In genomic region chr10:4111095-4111794, GRCm38 (mm10) we compare ENCODE assay signal across 9 mouse cellular contexts.
DNase-seq lines count a peak whose midpoint lies in the region; ATAC-seq and TF ChIP-seq lines count a peak whose summit lies in the region.
"Had no signal": no experiment of that assay in that cellular context is flagged by ENCODE, and none has a peak within 500 bp of the region (broad histone marks: within the 10 kb centered on the region; RNA-seq: fewer than 3 reads in every experiment).

No protein-coding gene starts in this region.

- TF ChIP-seq CTCF in E14TG2a.4 (conservative IDR thresholded peaks at IDR 0.05; ENCODE audit: low read length): no peak
- no peak for TF ChIP-seq CTCF in heart, postnatal 0 days (IDR thresholded peaks at IDR 0.05; ENCODE audit: low read depth)

- no peak for TF ChIP-seq EP300 in heart, postnatal 0 days (IDR thresholded peaks at IDR 0.05; ENCODE audit: low read depth)

- peaks cover 42% of the 10 kb centered on the region for H3K36me3 ChIP-seq in E14TG2a.4 (ENCODE audit: insufficient read depth, low read length)
- H3K36me3 ChIP-seq in heart, postnatal 0 days (replicated peaks; ENCODE audit: control insufficient read depth, insufficient read depth, low read length): no peaks in the 10 kb centered on the region
- peaks cover 5% of the 10 kb centered on the region; the same call in 1 of the 2 replicates for H3K36me3 ChIP-seq in liver, embryonic 16.5 days (ENCODE audit: control insufficient read depth, insufficient read depth)

- no peaks in the 10 kb centered on the region for H3K9me3 ChIP-seq in E14TG2a.4 (ENCODE audit: low read length)
- no peaks in the 10 kb centered on the region for H3K9me3 ChIP-seq in heart, postnatal 0 days (replicated peaks; ENCODE audit: control insufficient read depth, low read length)
- no peaks in the 10 kb centered on the region for H3K9me3 ChIP-seq in liver, embryonic 16.5 days (replicated peaks; ENCODE audit: control insufficient read depth, low read length)

- H3K27me3 ChIP-seq in E14TG2a.4 (ENCODE audit: insufficient read depth, low read length): no peaks in the 10 kb centered on the region
- H3K27me3 ChIP-seq in heart, postnatal 0 days (ENCODE audit: control insufficient read depth, insufficient read depth, low read length): no peaks in the 10 kb centered on the region
- H3K27me3 ChIP-seq in liver, embryonic 16.5 days (ENCODE audit: control insufficient read depth, insufficient read depth, low read depth, low read length): no peaks in the 10 kb centered on the region

- WGBS in heart, postnatal 0 days: 57% methylated on average over 19 of the region's 19 CpGs
- WGBS in liver, embryonic 16.5 days (ENCODE audit: insufficient replicate concordance): 73% methylated on average over 19 of the region's 19 CpGs

- H3K4me1 ChIP-seq in E14TG2a.4 (replicated peaks; ENCODE audit: low read depth, low read length): peaks cover 80% of the 10 kb centered on the region
- peaks cover 21% of the 10 kb centered on the region for H3K4me1 ChIP-seq in heart, postnatal 0 days (ENCODE audit: control insufficient read depth, insufficient read depth)
- H3K4me1 ChIP-seq in liver, embryonic 16.5 days (ENCODE audit: control insufficient read depth, low read depth, low read length): peaks cover 2% of the 10 kb centered on the region

- peak overlapping the region; percentile 46 for H3K27ac ChIP-seq in heart, postnatal 0 days (ENCODE audit: low read depth)
- H3K27ac ChIP-seq in liver, embryonic 16.5 days (ENCODE audit: low read length): no peak overlapping the region

- peak overlapping the region; percentile 61 for H3K4me3 ChIP-seq in E14TG2a.4 (replicated peaks; ENCODE audit: low read length)
- H3K4me3 ChIP-seq in heart, postnatal 0 days (ENCODE audit: low read depth, low read length): no peak overlapping the region
- H3K4me3 ChIP-seq in liver, embryonic 16.5 days (ENCODE audit: low read depth, low read length): no peak overlapping the region

- H3K4me2 ChIP-seq in heart, postnatal 0 days (ENCODE audit: low read depth, low read length): no peak overlapping the region
- H3K4me2 ChIP-seq in liver, embryonic 16.5 days (ENCODE audit: low read depth, low read length): no peak overlapping the region; the same call in 1 of the 2 replicates

- ATAC-seq in cerebellum, adult (ENCODE audit: insufficient number of reproducible peaks, low FRiP score, low TSS enrichment): no peak
- no peak for ATAC-seq in heart, postnatal 0 days (ENCODE audit: insufficient read depth, low read depth)
- peak; percentile 53 for ATAC-seq in liver, embryonic 16.5 days (ENCODE audit: low read depth)
- ATAC-seq in frontal cortex, adult (ENCODE audit: low TSS enrichment): no peak

- H3K9ac ChIP-seq in heart, postnatal 0 days (replicated peaks; ENCODE audit: low read depth, low read length): no peak overlapping the region
- no peak overlapping the region for H3K9ac ChIP-seq in liver, embryonic 16.5 days (ENCODE audit: low read depth, low read length)

- DNase-seq in cerebellum, postnatal 25 days: peak; percentile 19 to 20
- DNase-seq in heart, postnatal 0 days (ENCODE audit: low spot score): no peak
- DNase-seq in layer of hippocampus, adult 8-10 months (ENCODE audit: low spot score in 2 of 2): no peak
- DNase-seq in urinary bladder, postnatal 25 days (ENCODE audit: low spot score): no peak
- DNase-seq: adrenal gland, adult 8-10 months had no signal

Comparison
In these comparisons a context has a peak if more than half of its experiments do, and no peak if none do; other contexts are left out.
1. DNase-seq: peak in cerebellum, postnatal 25 days (2 of 2); none in heart, postnatal 0 days (single experiment), layer of hippocampus, adult 8-10 months (0 of 2) and urinary bladder, postnatal 25 days (single experiment).